Mouse (Mus musculus): ENCODE data around the gene Slc25a21. TPM values are rescaled to one million over a fixed set of nuclear protein-coding genes. Genes with fewer than 3 reads are reported as not detected.

Slc25a21 gene
- polyA plus RNA-seq, 1 experiment from 2014 or later, result 0.52 TPM

DNA sequence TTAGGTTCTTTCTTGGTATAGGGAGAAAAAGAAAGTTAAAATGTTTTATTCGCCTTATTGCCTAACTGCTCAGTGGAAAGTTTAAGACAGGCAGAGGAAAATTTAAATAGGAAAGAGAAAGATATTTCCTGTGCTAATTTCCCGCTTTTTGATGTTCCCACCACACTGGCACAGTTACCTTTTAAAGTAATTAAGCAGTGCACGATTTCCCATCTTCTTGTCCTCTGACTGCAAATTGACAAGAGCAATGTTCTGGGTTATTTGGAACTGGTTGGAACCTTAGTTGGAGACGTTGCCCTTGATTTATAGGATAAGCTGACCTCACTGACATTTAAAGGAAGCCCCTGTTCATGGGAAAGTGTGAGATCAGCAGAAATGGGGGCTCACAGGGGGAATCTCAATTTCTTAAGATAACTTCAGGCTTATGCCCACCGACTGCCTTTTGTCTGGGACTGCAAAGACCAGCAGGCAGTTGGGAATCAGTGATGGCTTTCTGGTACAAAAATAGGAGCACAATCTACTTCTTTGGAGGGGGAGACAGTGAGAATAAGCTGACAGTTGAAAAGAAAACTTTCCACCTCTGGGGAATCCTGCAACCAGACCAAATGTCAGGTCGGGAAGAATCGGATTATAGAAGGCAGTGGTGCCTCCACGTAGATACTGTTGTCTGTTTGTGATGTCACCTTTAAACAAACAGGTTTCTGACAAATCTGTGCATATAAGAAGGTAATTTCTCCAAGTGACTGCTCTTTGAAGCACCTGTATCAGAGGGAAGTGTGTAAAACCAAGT is 498.9 kb downstream of the Slc25a21 start:
- Histone ChIP-seq H3K9ac (no peak overlapping the region), H3K9me3 (replicated peaks) (no peaks in the 10 kb centered on the region), H3K27ac (no peak overlapping the region), H3K4me3 (no peak overlapping the region; the same call in 1 of the 2 replicates), H3K36me3 (no peaks in the 10 kb centered on the region), H3K4me2 (replicated peaks) (no peak overlapping the region), H3K4me1 (peaks cover 14% of the 10 kb centered on the region), H3K27me3 (peaks cover 87% of the 10 kb centered on the region)
- ATAC-seq (ENCODE audit: low FRiP score), result no peak
- 4% methylated on average over 8 of the region's 8 CpGs for WGBS

DNA sequence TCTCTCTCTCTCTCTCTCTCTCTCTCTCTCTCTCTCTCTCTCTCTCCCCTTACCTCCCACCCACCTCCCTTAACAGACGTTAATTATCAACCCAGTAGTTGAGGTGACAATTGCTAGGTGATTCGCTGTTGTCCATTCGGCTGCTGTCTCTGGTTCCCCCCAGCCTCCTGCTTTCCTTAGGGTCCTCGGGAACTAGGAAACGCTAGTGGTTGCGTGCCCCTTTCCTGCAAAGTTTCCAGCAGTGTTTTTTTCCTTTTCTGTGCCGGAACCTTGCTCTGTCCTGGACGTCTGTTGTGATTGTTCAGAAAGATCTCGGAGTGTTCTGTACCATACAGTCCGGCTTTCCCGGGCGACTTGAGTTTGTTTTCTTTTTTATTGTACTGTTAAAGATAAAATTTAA is 499.5 kb downstream of the Slc25a21 start:
- Histone ChIP-seq H3K9ac (no peak overlapping the region), H3K27ac (no peak overlapping the region), H3K9me3 (replicated peaks) (no peaks in the 10 kb centered on the region), H3K4me1 (peaks cover 14% of the 10 kb centered on the region), H3K36me3 (no peaks in the 10 kb centered on the region), H3K27me3 (peaks cover 90% of the 10 kb centered on the region), H3K4me3 (peak overlapping the region; percentile 25; the same call in 1 of the 2 replicates), H3K4me2 (replicated peaks) (peak overlapping the region; percentile 43; the same call in 1 of the 2 replicates)
- ATAC-seq (ENCODE audit: low FRiP score), result no peak
- 0% methylated on average over 12 of the region's 12 CpGs for WGBS

DNA sequence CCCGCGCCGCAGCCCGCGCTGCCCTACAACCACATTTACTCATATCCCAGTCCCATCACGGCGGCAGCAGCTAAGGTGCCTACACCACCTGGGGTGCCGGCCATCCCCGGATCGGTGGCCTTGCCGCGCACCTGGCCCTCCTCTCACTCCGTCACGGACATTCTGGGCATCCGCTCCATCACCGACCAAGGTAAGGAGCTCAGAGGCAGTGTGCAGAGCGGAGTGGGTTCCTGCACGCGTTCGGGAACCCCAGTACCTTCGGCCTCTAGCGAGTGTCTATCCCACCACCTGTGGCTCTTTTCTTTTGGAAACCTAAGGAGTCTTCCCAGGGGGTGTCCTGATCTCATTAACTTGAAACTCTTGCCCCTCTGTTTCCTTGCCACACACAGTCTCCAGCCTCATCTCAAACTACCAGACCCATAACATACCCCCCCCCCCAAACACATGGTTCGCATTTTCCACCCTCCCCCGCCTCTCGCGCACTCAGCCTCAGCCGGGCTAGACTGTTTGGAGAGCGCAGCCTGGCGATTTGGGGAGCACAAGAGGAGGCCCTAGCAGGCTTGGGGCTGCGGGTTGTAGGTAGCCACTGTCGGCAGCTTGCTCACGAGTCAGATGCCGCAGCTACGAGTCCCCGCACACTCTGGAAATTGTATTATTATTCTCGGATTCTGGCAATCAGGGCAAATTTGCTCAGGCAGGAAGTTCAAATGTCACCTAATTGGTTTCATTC is 500.1 kb downstream of the Slc25a21 start:
- H3K9ac ChIP-seq, result no peak overlapping the region
- H3K9me3 ChIP-seq (replicated peaks), result no peaks in the 10 kb centered on the region
- H3K27me3 ChIP-seq, result peaks cover 90% of the 10 kb centered on the region
- ATAC-seq (ENCODE audit: low FRiP score), result no peak
- under 1% methylated on average over 36 of the region's 36 CpGs for WGBS
- peaks cover 16% of the 10 kb centered on the region for H3K4me1 ChIP-seq
- no peak overlapping the region for H3K27ac ChIP-seq
- H3K36me3 ChIP-seq, result no peaks in the 10 kb centered on the region
- H3K4me3 ChIP-seq, result peak overlapping the region; percentile 25
- peak overlapping the region; percentile 43 for H3K4me2 ChIP-seq (replicated peaks)

DNA sequence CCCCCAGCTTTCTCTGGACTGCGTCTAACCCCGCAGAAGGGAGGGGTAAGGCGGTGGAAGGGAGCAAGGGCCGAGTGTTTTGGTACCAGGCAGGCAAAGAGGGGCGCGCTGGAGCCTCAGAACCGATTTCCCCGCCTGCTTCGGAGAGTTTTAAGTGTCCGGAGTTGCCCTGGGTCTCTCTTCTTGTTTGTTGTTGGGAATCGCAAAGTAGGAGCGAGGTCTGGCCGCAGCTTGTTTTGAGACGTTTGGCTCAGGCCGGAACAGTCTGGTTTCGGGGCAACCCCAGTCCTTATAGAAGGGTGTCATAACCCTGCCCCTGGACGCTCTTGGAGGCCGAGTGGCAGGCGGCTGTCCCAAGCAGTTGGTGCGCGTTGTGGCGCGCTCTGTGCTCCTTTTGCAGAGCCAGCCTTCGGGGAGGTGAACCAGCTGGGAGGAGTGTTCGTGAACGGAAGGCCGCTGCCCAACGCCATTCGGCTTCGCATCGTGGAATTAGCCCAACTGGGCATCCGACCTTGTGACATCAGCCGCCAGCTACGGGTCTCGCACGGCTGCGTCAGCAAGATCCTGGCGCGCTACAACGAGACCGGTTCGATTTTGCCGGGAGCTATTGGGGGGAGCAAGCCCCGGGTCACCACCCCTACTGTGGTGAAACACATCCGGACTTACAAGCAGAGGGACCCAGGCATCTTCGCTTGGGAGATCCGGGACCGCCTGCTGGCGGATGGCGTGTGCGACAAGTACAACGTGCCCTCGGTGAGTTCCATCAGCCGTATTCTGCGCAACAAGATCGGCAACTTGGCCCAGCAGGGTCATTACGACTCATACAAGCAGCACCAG is 500.9 kb downstream of the Slc25a21 start:
- H3K9ac ChIP-seq, result no peak overlapping the region
- peak overlapping the region; percentile 43 for H3K4me2 ChIP-seq (replicated peaks)
- ATAC-seq (ENCODE audit: low FRiP score), result no peak
- peaks cover 18% of the 10 kb centered on the region for H3K4me1 ChIP-seq
- H3K27ac ChIP-seq, result no peak overlapping the region
- H3K27me3 ChIP-seq, result peaks cover 94% of the 10 kb centered on the region
- H3K9me3 ChIP-seq (replicated peaks), result no peaks in the 10 kb centered on the region
- H3K4me3 ChIP-seq, result peak overlapping the region; percentile 25
- WGBS, result under 1% methylated on average over 57 of the region's 57 CpGs
- no peaks in the 10 kb centered on the region for H3K36me3 ChIP-seq

DNA sequence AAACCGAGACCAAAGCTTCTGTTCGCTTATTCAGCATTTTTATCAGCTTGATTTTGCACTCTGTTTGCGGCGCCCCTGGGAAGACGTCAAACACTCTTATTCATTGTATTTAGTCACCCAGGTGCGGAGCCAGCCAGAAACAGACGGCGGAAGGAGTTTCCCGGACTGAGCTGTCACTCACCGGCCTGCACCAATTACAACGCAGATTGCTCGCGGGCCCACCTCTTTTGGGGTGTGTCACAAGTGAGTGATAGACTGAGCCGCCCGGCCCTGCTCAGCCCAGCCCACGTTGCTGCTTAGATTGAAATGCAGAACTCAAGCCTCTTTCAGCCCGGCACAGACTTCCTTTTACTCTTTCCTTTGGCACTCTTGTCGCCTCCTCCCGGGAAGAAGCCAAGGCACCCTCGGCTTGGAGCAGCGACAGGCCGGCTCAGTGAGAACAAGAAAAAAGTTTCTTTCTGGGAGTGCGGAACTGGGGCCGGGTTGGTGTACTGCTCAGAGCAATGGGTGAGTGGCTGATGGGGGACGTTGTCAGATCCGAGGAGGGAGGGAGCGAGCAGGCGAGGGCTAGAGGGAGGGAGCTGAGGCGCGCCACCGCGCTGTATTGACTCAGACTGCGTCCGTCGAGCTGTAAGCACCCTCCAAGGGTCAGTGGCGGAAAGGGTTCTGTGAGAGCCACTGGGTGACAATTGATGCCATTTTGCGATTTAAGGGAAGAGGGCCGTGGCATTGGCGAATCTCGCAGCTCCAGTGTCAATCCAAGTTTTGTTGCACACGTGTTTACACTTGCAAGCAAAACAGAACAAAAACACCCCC is 501.7 kb downstream of the Slc25a21 start:
- under 1% methylated on average over 41 of the region's 41 CpGs for WGBS
- H3K36me3 ChIP-seq, result no peaks in the 10 kb centered on the region
- H3K9me3 ChIP-seq (replicated peaks), result no peaks in the 10 kb centered on the region
- peak overlapping the region; percentile 43 for H3K4me2 ChIP-seq (replicated peaks)
- no peak overlapping the region for H3K27ac ChIP-seq
- peaks cover 96% of the 10 kb centered on the region for H3K27me3 ChIP-seq
- ATAC-seq (ENCODE audit: low FRiP score), result peak; percentile 87
- peaks cover 19% of the 10 kb centered on the region for H3K4me1 ChIP-seq
- H3K9ac ChIP-seq, result no peak overlapping the region
- peak overlapping the region; percentile 25 for H3K4me3 ChIP-seq

DNA sequence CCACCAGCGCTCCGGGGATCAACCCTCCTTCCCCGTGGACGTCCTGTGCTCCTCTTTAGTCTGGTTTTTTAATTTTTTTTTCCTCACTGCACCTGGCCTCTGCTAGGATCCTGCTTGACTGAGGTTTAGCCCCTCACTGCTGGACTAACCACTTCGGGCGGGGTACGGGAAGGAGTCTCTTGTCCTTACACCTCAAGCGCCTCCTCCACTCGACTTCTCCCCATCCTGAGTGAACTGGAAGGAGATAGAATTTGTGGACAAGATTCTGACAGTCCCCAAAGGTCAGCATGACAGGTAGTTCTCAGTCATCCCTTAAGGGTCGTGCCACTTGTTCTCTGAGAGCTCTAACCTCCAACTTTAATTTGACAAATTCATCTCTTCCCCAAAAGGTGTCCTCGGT is 502.3 kb downstream of the Slc25a21 start:
- H3K4me2 ChIP-seq (replicated peaks), result peak overlapping the region; percentile 43
- no peak overlapping the region for H3K9ac ChIP-seq
- H3K4me3 ChIP-seq, result peak overlapping the region; percentile 25; the same call in 1 of the 2 replicates
- H3K36me3 ChIP-seq, result no peaks in the 10 kb centered on the region
- ATAC-seq (ENCODE audit: low FRiP score), result no peak
- H3K27me3 ChIP-seq, result peaks cover 96% of the 10 kb centered on the region
- no peak overlapping the region for H3K27ac ChIP-seq
- under 1% methylated on average over 11 of the region's 11 CpGs for WGBS
- H3K9me3 ChIP-seq (replicated peaks), result no peaks in the 10 kb centered on the region
- H3K4me1 ChIP-seq, result peaks cover 18% of the 10 kb centered on the region

DNA sequence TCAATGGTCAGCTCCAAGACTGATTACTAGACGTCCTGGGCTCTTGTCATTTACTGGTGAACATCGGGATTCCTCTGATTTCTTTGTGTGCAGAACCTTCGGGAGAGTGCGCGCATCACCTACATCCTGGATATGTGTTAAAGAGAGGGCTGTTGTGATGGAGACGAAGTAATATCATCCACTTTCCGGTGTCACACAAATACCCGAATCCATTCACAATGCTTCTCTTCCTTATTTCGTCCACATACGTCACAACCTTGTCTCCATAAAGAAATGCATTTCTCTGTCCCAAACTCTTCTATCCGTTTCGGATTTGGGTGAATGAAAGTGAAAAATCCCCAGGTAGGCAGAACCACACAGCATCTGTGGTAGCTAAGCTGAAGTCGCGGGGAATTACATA is 502.9 kb downstream of the Slc25a21 start:
- peaks cover 16% of the 10 kb centered on the region for H3K4me1 ChIP-seq
- H3K4me3 ChIP-seq, result no peak overlapping the region
- H3K9ac ChIP-seq, result no peak overlapping the region
- H3K4me2 ChIP-seq (replicated peaks), result no peak overlapping the region
- peaks cover 96% of the 10 kb centered on the region for H3K27me3 ChIP-seq
- no peak overlapping the region for H3K27ac ChIP-seq
- no peak for ATAC-seq (ENCODE audit: low FRiP score)
- 3% methylated on average over 14 of the region's 14 CpGs for WGBS
- no peaks in the 10 kb centered on the region for H3K36me3 ChIP-seq
- H3K9me3 ChIP-seq (replicated peaks), result no peaks in the 10 kb centered on the region

DNA sequence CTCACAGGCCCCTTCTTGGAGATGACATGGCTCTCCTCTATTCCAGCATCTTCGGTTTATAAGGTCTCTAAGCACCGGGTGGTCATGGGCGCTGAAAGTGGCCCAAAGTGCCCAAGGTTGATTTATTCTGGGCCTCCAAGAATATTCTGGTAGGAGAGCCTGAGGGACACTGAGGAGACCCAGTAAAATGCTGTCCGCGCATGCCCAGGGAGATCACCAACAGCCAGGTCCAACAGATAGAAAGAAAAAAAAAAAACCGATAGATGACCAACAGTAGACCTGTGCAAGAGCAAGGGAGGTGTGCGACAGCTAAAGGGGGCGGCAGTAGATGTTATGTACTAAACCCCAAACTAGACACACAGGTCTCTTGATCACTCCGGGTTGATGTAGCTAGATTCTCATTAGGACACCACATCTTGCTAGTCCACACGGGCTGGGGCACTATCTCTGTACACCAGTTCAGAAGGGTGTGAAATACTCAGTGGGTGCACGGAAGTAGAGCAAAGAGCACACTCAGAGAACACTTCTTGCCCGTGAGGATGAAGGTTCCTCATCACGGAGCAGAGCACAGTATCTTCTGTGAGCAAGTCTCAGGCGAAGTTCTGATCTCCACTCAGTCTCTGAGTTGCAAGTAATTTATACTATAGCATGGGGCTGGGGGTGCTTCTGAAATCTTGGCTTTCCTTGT is 503.7 kb downstream of the Slc25a21 start:
- 6% methylated on average over 14 of the region's 14 CpGs for WGBS
- no peaks in the 10 kb centered on the region for H3K36me3 ChIP-seq
- no peaks in the 10 kb centered on the region for H3K9me3 ChIP-seq (replicated peaks)
- no peak overlapping the region for H3K27ac ChIP-seq
- no peak for ATAC-seq (ENCODE audit: low FRiP score)
- peaks cover 16% of the 10 kb centered on the region for H3K4me1 ChIP-seq
- no peak overlapping the region for H3K4me2 ChIP-seq (replicated peaks)
- peaks cover 99% of the 10 kb centered on the region for H3K27me3 ChIP-seq
- no peak overlapping the region for H3K9ac ChIP-seq
- no peak overlapping the region for H3K4me3 ChIP-seq

DNA sequence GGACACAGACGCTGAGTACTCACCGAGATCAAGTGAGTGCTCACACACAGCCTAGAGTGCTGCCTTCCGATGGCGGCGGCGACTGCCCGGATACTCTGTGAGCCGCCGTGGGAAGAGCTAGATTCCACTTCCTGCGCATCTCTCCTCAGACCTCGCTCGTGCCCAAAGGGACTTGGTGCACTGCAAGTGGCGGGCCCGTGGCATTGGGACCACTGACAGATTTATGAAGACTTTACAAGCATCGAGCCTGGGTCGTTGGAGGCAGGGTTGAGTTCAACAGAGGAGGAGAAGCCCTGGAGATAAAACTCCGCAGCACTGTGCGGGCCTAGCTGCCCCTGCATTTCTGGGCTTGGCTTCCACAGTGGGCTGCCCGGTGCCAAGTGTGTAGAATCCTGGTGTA is 504.7 kb downstream of the Slc25a21 start:
- no peaks in the 10 kb centered on the region for H3K9me3 ChIP-seq (replicated peaks)
- H3K27ac ChIP-seq, result no peak overlapping the region
- peaks cover 100% of the 10 kb centered on the region for H3K27me3 ChIP-seq
- peaks cover 16% of the 10 kb centered on the region for H3K4me1 ChIP-seq
- H3K36me3 ChIP-seq, result no peaks in the 10 kb centered on the region
- H3K4me2 ChIP-seq (replicated peaks), result 0 out of 2 replicates have a peak overlapping the region, but pooled peaks have one; percentile 8
- no peak overlapping the region for H3K9ac ChIP-seq
- 2% methylated on average over 19 of the region's 19 CpGs for WGBS
- no peak for ATAC-seq (ENCODE audit: low FRiP score)
- H3K4me3 ChIP-seq, result peak overlapping the region; percentile 7

DNA sequence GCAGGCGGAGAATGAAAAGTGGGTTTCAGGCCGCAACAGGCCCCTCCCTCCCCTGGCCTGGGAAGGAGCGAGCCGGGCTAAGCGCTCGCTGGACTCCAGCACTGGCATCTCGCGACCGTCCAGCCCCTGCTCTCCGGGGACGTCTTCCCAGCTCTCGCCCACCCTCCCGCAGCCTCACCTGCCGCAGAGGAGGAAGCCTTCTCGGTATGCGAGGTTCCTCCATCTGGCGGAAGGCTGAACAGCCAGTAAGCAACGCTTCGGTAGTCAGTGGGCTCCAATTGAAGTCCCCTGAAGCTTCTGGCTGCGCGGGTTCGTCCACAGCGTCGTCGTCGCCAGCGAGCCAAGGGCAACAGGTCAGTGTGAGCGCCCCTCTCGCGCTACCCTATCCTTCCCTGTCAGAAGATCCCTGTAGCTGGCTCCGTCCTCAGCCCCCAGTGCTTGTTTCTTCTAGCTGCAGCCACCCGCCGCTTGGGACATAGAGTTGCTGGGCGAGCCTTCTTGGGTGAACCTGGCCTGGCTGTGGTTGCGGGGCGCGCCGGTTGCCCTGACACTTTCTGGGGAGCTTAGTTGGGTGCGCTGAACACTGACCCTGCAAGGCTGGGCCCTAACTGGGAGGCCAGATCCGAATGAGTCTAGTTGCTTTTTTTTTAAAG is 505.7 kb downstream of the Slc25a21 start, which contains the start of gene Pax9:
TSS of gene Pax9 (plus strand) at position 341 of the 653 bp plus-strand sequence.
- Histone ChIP-seq H3K9me3 (replicated peaks) (no peaks in the 10 kb centered on the region), H3K36me3 (no peaks in the 10 kb centered on the region), H3K4me3 (peak within 1 kb of the TSS; percentile 17), H3K27ac (no peak within 1 kb of the TSS), H3K4me1 (peaks cover 12% of the 10 kb centered on the region), H3K27me3 (peaks cover 97% of the 10 kb centered on the region), H3K4me2 (replicated peaks) (peak within 1 kb of the TSS; percentile 24; the same call in 1 of the 2 replicates), H3K9ac (no peak within 1 kb of the TSS)
- WGBS, result under 1% methylated on average over 40 of the region's 40 CpGs
- ATAC-seq (ENCODE audit: low FRiP score), result no peak

All from hindbrain, embryonic 12.5 days (tissue).